Mouse (Mus musculus) c-Kit-negative CD71-positive TER-119-positive erythroid progenitor cells, embryonic 14.5 days (primary cell): ENCODE measurements around the gene Crb2.
A peak's percentile ranks its signal among the peaks of the same experiment; 100 is the strongest.

Experiments used
- DNase-seq: peaks from one replicate; pipeline ENCODE4 v3.0.0-alpha.2; 2013; ENCODE audit warnings: low read depth, low spot score

Crb2 gene

GRCm38 (mm10) chr2:37766027-37766761 lies 9.9 kb upstream of the Crb2 start:
- DNase-seq, result no peak

DNA sequence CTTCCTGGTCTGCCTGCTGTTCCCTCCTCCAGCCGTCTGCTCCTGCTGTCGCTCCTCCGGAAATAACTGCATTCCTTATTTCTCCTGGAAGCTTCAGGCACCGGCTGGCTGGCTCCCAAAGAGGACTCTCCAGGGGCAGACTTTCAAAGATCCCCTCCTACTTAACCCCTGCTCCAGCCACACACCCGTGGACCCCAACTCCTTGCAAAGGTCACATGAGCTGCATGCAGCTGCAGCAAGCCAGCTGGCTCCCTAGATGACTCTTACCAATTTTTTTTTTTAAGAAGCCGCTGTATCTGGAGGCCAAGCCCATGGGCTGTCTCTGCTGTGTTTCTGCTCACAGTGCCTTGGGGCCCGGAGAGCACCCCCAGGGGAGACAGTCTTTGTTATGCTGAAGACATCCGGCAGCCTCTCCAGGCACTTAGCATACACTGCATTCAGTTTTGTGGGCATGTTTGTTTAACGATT lies 8.9 kb upstream of the Crb2 start:
- DNase-seq, result no peak

DNA sequence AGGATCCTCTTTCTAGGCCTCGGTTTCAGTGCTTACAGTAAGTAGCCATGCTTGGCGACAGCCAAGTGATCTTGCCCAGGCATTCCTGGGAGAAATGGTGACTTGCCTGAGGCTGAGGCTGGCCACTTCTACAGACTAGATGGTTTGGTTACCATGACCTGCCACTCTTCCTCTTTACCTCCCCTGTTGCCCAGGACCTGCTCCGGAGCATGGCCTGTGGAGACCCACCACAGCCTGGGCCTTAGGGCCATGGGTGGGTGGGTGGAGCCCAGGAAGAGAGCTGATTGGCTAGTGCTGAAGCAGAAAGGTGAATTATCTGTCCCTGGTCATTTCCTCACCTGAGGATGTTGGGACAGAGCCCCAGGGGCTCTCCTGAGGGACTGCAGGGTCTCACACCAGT lies 8.3 kb upstream of the Crb2 start:
- DNase-seq, result no peak

GRCm38 (mm10) chr2:37768903-37769302 lies 7.1 kb upstream of the Crb2 start:
- DNase-seq, result no peak

- DNase-seq, result no peak
Measured at GRCm38 (mm10) chr2:37769793-37770192, 6.3 kb upstream of the Crb2 start.

DNA sequence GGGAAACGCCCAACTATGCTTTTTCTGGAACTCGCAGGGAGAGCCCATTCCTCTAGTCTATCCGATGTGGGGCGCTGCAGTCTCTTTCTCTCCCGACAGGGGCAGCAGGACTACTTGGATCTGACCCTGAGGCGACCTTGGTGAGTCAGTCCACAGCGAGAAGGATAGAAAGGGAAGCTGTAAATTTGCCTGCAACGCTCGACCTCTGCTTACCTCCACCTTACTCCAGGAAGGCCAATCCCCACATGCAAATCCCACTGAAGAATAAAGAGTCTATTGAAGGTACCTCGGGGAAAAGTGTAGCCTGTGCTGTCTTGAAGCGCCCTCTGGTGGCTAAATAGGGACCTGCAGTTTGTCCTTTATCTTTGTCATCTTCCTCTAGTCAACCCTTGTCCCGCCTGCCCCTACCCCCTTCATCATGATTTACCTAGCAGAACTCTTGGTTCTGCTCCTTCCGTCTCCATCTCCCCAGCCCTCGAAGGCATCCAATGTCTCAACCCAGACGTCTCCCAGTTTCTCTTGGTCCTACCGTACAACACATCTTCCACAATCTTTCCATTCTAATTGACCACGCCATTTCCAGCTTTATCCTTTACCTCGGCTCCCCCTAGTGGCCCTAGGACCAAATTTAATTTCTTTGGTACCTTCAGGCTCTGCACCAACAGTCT lies 4.3 kb upstream of the Crb2 start:
- DNase-seq, result peak; percentile 68

DNA sequence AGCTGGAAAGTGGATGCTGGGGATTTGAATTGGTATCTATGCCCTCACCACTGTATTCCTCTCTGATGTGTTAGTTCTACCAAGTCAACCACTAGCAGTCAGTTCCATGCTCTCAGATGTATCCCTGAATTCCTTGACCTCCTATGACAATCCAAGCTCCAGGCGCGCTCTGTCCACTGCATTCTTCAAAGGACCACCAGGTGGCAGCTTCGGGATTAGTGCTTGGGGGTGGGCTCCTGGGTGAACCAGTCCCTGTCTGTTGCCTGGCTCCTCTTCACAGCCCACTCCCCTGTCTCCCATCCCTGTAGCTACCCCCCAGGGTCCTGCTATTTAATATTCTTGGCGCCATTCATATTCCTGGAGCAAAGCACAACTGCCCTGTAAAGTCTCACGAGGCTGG lies 1.5 kb upstream of the Crb2 start:
- no peak for DNase-seq

DNA sequence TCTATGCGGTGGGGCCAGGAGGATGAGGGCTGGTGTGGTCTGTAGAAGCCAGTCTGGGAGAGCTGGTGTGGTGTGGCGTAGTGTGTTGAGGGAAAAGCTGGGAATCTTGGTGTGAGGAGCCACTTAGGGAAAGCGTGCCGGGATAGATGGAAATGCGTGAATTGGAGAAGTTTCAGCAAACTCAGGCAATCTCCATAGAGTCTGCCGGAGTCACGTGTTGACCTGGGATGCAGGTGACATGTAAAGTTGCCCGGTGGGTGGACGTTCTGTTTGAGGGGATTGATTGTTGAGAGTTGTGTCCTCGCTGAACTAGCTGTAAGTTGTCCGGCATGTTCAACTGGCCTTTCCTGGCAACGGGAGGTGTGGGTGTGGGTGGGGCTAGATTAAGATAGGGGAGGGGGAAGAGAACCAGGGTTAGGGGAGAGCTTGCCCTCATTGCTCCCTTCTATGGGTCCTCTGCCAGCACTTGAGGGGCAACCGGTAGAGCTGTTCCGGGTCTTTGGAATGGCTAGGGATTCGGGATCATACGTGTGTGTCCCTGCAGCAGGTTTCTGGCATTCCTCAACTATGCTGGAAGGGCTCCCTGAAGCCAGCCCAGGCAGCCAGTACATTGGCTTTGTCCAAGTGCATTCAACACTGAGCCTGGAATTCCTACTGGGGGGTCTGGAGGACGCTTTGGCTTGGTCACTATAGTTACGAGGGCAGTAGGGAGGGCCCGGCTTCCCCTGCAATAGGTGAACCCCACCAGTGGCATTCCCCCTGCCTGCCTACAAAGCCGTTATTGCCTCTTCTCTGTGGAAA lies 762 bp downstream of the Crb2 start:
- no peak for DNase-seq

DNA sequence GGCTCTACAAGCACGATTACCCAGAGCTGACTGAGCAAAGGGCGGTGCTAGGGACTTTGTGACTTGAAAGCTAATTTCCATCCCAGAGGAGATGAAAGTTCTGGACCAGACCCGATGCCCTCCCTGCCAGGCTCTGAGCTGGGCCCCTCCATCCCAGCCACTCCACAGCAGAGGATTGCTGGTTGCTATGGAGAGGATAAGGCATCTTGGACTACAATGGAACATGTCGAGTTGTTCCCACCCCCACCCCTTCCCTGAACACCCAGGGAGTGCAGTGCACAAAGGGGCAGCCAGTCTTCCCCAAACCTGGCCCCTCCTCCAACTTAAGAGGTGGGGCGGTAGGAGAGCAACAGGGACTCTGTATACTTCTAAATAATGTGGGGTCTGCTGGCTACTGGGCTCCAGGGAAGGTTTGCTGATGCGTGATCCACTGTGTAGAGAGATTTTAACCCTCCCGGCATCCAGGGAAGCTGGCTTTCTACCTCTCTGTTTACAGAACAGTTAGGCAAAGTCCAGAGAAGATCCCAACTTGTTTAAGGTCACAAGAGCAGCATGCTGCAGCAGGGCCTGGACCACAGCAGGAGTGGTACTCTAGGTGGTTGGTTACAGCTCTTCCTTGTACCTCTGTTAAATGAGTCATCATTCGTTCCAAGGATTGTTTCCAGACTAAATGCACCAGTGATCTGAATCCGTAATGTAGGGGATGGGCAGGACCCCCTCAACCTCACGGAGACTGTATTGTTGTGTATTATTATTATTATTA lies 2.1 kb downstream of the Crb2 start:
- no peak for DNase-seq

DNA sequence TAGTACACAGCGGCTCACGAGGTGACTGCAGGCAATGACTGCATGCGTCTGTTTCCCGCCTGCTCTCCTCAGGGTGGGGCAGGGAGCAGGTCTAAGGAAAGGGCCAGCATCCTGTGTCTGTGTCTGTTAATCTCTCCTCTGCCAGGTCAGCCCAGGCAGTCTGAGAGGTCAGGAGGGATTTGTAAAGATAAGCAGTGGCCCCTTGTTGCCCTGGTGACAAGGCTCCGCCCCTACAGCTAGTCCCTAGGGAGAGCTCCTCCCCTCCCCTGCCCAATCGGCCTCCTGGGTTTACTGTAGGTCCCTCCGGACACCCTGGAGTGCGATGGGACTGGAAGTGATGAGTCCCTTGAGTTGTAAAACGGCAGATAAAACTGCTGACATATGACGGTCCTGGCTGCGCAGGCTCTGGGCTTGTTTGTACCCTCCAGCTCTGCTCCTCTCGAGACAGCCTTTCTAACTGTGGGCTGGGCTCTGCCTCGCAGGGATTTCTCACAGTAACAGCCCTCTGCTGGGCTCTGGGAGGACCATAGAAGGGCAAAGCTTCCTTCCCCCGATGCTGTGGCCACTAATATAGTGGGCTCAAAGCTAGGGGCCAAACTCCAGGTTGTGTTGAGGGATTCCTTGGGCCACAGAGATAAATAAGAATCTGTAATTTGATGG lies 4.4 kb downstream of the Crb2 start:
- DNase-seq, result peak; percentile 74

- DNase-seq, result no peak
Measured at GRCm38 (mm10) chr2:37781421-37781820, 5.4 kb downstream of the Crb2 start.

- DNase-seq, result no peak
Measured at GRCm38 (mm10) chr2:37782002-37782401, 6.0 kb downstream of the Crb2 start.

- DNase-seq, result no peak
Measured at GRCm38 (mm10) chr2:37784473-37784872, 8.4 kb downstream of the Crb2 start.

DNA sequence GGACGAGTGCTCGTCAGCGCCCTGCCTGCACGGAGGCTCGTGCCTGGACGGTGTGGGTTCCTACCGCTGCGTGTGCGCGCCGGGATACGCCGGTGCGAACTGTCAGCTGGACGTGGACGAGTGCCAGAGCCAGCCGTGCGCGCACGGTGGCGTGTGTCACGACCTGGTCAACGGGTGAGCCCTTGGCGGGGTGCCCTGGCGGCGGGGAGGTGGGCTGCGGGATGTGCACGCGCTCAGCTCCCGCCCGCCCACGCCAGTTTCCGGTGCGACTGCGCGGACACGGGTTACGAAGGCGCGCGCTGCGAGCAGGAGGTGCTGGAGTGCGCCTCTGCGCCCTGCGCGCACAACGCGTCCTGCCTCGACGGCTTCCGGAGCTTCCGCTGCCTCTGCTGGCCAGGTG lies 10.4 kb downstream of the Crb2 start:
- no peak for DNase-seq

- no peak for DNase-seq
Measured at GRCm38 (mm10) chr2:37788176-37788962, 12.3 kb downstream of the Crb2 start.

DNA sequence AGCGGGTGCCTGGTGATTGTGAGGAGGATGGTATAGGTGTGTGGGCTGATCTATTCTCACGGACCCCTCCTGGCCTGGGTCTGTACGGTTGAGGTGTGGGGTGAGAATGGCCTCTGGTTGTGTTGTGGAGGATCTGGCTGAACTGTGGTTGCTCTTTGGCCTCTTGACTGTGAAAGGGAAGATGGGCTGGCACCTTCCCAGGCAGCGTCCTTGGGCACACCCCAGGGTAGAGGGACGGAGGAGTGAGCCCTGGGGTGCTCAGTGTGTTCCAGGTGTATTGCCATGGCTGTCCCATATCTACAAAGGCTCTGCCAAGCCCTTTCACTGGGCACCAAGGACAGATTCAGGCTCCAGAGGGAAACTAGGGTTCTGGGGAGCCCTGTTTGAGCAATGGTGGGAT lies 13.0 kb downstream of the Crb2 start:
- no peak for DNase-seq

DNA sequence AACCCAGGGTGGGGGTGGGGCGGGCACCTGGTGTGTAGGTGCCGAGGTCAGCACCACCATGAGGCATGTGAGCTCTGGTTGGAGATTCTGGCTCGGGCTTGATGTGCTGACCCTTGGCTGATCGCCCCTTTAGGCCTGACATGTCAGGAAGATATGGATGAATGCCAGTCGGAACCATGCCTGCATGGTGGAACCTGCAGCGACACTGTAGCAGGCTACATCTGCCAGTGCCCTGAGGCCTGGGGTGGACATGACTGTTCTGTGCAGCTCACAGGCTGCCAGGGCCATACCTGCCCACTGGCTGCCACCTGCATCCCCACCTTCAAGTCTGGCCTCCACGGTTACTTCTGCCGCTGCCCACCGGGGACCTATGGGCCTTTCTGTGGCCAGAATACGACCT lies 13.9 kb downstream of the Crb2 start:
- DNase-seq, result no peak

- no peak for DNase-seq
Measured at GRCm38 (mm10) chr2:37790738-37791137, 14.7 kb downstream of the Crb2 start.

DNA sequence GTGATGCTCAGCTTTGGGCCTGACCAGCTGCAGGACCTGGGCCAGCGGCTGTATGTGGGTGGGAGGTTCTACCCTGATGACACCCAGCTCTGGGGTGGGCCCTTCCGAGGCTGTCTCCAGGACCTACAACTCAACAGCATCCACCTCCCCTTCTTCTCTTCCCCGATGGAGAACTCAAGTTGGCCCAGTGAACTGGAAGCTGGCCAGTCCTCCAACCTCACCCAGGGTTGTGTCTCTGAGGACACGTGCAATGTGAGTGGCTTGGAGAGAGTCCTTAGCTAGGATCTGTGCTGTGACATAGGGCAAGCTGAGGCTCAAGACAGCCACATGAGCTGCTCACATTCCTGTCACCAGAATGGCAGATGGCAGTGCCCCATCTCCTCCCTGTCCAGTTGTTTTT lies 15.3 kb downstream of the Crb2 start:
- DNase-seq, result no peak

DNA sequence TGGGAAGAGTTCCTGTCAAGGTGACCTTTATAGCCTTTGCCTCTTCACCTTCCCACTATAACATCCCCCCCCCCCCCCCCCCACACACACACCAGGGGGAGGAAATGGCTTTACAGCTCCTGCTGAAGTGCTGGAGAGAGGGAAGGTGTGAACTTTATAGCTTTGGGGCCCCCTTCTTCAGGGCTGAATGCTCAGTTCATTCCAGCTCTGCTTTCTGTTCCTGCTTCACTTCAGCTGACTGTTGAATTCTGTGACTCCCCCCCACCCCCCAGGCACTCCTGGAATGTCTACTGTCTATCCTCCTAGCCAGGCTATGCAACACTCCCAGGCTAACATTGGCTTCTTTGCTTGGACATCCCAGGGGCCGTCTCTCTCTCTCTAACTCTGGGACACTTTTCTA lies 20.0 kb downstream of the Crb2 start:
- DNase-seq, result no peak
